Mouse (Mus musculus): ENCODE measurements around the gene Sema5b.

The Sema5b gene

GRCm38 (mm10) chr16:35652206-35652605, 111.3 kb downstream of the Sema5b start:
- no peak for DNase-seq

- no peak for DNase-seq
Measured at GRCm38 (mm10) chr16:35652706-35653105, 111.8 kb downstream of the Sema5b start.

- no peak for DNase-seq
Measured at GRCm38 (mm10) chr16:35653951-35654350, 113.0 kb downstream of the Sema5b start.

DNA sequence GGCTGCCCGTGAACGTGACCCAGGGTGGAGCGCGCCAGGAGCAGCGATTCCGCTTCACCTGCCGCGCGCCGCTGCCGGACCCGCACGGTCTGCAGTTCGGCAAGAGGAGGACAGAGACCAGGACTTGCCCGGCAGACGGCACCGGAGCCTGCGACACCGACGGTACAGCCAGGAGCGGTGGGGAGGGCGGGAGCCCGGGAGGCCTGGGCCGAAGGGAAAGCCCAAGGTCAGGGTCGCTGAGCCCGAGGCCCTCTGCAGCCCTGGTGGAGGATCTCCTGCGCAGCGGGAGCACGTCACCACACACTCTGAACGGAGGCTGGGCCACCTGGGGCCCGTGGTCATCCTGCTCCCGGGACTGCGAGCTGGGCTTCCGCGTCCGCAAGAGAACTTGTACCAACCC, 119.3 kb downstream of the Sema5b start:
- DNase-seq, result no peak

GRCm38 (mm10) chr16:35663831-35664414, 123.0 kb downstream of the Sema5b start:
- DNase-seq, result no peak

DNA sequence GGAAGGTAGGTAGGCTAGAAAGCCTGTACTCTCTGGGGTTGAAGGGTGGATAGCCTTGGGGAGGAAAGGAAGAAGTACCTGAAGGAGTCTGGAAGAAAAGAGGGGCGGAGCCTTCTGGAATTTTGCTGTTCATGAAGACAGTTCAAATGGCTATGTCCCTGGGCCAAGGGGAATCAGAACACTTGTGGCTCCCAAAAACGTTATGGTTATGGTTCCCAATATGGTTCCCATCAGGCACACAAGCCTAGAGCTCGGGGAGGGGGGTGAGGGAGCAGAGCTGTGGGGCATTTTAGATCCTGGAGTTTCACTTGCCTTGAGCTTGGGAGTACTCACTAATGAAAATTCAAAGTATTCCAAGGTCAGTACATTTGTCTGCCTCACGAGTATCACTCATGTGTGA, 123.9 kb downstream of the Sema5b start:
- no peak for DNase-seq

DNA sequence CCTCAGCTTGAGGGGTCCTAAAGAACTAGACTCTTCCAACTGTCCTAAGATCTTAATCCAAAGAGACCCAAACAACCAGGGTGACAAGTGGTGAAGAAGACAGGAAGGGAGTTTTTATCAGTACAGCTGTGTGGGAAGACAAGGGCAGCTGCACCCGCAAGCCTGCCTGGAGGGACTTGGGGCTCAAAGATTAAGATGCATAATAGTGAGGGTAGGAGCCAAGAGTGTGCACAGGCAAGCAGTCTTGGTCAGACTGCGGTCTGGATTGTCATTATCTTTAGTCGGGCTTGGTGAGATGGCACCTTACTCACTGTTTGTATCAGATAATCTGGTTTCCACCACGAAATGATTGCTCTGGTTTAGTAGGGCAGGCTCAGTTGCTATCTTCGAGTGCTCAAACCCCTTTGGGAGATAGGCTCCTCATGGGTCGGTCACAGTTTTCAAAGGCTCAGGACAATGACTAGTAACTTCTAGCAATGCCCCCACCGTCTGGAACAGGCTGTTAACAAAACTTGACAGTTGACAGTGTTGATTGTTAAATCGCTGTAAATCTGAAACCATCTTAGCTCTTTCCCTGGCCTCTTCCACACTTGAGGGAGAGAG, 136.7 kb downstream of the Sema5b start:
- DNase-seq, result no peak

DNA sequence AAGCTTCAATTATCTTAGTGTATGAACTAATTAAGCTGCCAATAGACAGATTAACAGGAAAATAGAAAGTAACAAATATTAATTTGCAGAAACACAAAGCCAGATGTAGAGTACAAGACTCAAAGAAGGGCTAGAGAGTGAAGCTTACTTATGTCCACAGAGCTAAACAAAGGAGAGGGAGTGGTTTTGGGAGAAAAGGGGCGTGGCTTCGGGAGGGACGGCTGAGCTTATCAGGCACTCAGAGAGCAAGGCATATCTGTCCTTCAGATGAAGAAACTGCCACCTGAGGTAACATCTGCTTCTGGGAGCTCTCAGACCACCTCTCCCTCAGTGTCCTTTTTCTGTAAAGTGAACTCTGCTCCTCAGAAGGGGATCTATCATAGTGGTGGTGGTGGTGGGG, 137.5 kb downstream of the Sema5b start:
- no peak for DNase-seq

- DNase-seq, result no peak
Measured at GRCm38 (mm10) chr16:35681327-35682108, 140.6 kb downstream of the Sema5b start.

DNA sequence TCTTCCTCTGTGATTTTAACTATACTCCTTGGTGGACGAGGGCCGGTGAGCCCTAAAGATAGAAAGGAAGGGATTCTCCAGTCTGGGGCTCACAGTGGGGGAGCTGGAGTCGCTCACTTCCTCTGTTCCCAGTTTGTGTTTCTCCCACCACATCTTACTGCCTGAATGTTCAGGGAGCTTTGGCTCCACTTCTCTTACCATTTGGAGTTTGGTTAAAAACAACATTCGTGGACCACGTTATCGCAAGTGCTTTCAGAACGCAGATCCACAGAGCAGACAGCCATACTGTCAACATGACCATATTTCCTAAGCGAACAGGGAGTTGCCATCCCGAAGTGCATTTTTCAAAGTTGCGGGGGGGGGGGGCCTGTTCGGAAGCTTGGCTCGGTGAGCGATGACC, 144.1 kb downstream of the Sema5b start:
- DNase-seq, result no peak

DNA sequence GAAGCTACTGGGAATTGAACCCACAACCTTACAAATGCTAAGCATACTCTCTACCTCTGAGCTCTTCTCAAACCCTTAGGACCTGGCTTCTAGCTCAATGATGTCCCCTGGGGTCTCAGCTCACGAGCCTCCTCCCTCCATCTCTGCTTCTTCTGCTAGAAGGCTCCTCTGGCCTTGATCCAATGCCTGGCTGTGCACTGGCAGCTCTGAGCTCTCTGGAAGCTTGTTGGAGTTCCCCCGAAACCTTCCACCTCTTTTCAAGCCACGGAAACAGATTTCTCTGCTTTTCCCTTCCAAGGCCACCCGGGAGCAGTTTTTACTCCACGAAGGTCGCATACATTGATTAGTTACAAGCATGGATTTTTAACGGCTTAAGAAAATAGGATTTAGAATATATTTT, 145.5 kb downstream of the Sema5b start:
- DNase-seq, result no peak

DNA sequence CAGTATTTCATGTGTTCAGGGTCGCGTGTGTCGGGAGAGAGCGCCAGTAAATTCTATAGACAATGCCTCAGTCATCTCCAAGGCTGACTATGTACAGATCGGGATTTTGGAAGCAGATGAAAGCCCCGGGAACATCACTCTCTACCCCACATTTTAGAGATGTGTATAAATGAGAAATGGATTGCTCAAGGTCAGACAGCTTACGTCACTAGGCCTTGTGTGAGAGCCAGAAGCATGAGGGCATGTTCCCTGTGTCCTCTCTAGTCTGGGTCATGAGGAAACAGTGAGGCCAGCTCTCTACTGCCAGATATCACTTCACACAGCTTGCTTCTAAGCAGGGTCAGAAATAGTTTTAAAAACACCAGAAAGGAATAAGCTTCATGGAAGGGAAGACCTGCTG, 150.7 kb downstream of the Sema5b start:
- DNase-seq, result no peak

DNA sequence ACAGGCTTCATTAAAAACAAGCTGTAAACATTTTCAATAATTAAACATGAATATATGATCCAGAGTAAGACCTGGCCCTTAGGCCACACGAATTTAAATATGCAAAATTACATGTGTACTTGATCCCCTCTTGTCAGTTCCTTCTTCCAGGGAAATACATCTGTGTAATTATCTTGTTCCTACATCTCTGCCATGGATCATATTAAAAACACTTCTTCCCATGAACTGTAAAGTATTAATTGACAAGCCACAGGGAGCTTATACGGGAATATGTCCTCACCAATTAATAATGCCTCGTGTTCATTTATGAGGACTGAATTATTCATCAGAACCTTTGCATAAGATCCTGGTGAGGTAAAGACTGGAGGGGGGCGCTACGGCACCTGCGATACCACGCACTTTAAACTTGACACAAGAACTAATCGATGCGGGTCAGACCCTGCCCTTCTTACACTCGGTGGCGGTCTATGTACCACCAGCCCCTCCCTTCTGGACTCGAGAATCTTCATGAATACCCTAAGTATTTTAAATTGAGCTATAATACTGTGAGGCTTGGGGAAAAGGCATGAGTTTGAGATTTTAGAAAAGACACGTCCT, 153.4 kb downstream of the Sema5b start:
- no peak for DNase-seq

GRCm38 (mm10) chr16:35696103-35696502, 155.2 kb downstream of the Sema5b start:
- DNase-seq, result no peak

- DNase-seq, result no peak
Measured at GRCm38 (mm10) chr16:35701823-35702222, 160.9 kb downstream of the Sema5b start.

DNA sequence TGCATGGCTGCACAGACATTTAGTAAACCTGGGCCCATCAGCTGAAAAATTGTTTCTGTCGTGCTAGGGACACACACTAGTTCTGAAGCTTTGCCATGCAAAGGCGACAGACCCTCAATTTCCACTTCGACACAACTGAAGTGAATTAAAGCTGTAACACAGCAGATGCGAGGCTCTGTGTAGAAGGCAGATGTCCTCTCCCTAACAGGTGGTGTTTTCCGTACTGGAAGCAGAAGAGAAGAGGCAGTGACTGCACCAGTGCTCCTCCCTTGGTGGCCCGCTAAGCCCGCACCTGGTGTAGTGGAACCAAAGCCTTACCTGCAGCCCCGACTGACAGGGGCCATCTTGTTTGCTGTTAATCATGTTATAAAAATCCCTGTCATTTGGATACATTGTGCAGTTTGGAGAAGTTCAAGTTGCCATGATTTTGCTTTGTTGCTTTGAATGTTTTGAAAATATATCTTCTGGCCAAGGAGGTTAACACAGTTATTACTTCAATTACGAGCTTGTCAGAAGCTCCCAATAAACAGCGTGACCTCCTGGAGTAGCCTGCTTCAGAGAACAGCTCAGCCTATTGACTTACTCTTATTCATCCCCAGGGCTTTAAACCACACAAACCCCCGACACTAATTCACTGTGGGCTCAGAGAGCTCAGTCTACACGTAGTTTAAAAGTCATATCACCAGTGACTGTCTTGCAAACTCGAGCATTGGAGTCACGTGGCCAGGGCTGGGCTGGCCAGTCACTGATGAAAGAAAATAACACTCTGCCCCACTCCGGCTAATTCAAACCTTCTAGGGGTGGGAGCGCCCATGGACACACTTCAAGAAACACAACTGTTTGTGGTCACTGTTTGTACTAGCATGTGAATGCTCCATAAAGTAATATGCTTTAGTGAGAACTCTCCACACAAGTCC, 163.1 kb downstream of the Sema5b start:
- DNase-seq, result no peak

- no peak for DNase-seq
Measured at GRCm38 (mm10) chr16:35704796-35705195, 163.9 kb downstream of the Sema5b start.

- no peak for DNase-seq
Measured at GRCm38 (mm10) chr16:35707004-35707403, 166.1 kb downstream of the Sema5b start.

- DNase-seq, result no peak
Measured at GRCm38 (mm10) chr16:35711004-35711403, 170.1 kb downstream of the Sema5b start.

- no peak for DNase-seq
Measured at GRCm38 (mm10) chr16:35713606-35714005, 172.7 kb downstream of the Sema5b start.

Measured in kidney, adult 8-10 months (tissue).